Mouse (Mus musculus) cerebellum, adult (tissue): ENCODE measurements at regions not wholly inside any gene's neighbourhood (a gene's known extent, or its start where the extent isn't known, plus 50 kb on each side); places are given as distances from the start of the nearest gene placed in this dataset.

Experiments
- ATAC-seq: cut with Nextera tagmentation; 2 replicates; pipeline ENCODE4 v1.9.2; 2017; ENCODE audit warnings: mild to moderate bottlenecking, moderate library complexity, mixed read lengths; ENCODE audit not compliant: insufficient number of reproducible peaks, low FRiP score, low TSS enrichment

DNA sequence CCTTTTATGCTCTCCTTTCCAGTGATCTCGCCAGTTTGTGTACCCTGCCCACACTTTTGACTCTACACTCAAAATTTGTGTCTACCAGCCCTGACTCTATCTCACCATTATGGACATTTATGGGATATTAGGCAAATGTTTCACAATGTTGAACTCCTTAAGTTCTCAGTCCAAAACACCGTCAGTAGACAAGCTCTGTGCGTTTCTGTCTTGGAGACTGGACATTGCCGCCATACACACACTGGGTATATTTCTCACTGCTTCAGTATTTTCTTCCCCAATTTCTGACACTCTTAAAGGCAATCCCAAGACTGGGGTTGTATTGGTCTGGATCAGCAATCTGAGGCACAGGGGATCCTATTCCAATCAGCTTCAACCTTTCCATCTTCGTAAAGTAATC lies 75.6 kb downstream of the Oxgr1 start:
- no peak for ATAC-seq

DNA sequence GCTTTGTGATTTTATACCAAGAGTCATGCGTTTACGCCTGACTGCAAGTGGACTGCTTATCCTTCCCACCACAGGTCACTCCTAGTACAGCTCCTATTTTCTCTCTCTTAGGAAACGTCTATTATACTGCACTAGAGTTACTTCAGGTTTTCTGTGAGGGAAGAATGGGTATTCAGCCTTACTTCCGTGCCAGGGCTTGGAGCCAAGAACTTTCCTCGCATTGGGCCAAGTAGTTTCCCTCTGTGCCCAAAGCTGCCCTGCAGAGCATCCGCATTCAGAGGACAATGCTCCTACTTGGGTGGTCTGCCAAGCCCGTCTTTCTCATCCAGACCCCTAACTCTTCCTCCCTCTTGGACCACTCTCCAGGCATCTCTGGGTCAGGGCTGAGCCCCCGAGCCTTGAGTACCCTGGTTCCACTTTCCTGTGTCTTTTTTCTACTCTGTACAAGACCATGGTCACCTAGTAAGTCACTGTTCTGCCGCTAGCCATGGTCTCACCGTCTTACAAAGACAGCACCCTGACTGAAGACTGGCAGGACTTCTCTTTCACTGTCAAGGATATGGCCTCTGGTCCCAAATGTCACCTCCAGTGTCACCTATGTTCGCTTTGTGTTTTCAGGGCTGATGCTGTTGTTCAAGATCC lies 76.3 kb downstream of the Oxgr1 start:
- ATAC-seq = peak; percentile 40; the same call in 1 of the 2 replicates

DNA sequence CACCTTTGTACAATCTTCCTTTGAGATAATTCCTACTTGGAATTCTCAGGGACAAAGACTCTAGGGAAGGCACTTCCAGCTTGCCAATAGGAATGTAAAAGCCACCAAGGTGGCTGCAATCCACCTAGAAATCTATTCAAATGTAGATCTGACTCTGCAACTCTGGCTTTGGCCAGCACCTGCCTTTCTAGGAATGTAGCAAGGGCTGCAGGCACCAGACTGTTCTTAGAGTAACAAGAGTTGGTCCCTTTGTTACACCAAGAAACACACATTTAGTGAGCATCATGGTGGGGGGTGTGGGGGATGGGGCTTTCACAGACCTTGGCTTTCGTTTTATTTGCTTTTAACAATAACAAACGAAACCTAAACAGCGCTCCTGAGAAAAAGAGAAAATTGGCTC lies 78.5 kb downstream of the Oxgr1 start:
- no peak for ATAC-seq

DNA sequence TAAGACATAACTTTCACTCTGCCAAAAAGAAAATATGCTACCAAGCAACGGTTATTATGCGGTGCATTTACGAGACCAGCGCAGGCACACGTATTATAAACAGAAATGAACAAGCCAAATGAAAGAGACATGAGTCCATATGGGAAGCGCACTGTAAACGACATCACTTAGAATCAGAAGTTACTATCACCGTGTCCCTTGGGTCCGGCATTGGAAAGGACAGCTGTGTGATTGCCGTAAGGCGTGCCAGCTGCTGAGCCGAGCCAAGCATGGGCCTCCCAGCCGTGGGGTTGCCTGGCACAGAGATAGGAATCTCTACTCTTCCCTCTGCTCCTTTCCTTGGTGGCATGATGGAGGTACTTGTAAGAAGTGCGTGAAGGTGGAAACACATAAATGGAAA lies 88.4 kb downstream of the Oxgr1 start:
- ATAC-seq = no peak

DNA sequence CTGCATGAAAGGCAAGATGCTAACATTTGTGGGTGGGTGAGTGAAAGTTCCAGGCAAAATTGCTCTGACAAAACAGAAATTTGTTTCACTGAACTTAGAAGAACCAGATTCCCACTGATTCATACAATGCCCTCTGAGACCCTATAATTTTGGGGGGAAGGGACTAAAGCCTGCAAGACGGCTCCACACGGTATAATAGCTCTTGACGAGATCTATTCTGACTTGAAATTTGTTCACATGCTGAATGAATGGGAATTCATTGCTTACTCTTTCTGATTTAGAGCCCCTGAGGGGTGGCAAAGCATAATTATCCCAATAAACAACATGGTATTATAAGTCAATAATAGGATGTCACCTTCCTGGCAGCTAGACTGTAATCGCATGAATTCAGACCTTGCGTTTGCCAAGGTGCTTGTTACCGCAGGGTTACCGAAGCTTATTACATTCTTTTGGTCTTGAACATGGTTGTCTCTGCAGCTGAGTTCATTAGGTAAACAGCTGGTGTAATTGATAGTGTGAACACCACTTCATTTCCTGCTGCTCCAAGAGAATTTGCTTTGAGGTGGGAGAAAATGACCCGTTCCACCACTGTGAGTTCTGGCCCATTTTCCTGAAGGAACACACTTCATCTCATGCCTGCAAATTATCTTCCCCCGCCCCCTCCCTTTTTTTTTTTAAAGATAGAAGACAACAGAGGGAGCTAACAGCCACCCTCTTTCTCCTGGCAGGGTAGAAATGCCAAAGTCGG lies 89.2 kb downstream of the Oxgr1 start:
- ATAC-seq = no peak
